Mouse (Mus musculus): Measurements from ENCODE around the gene Slc22a1. TPM values are rescaled to one million over a fixed set of nuclear protein-coding genes. Genes with fewer than 3 reads are reported as not detected.

The Slc22a1 gene
- polyA plus RNA-seq, 1 experiment, result not detected

GRCm38 (mm10) chr17:12664156-12664555, 11.5 kb downstream of the Slc22a1 start:
- no peak for TF ChIP-seq GATA1 (IDR thresholded peaks at IDR 0.05; ENCODE audit: low read length)

- no peak for TF ChIP-seq GATA1 (IDR thresholded peaks at IDR 0.05; ENCODE audit: low read length)
Measured at GRCm38 (mm10) chr17:12660572-12661260, 14.9 kb downstream of the Slc22a1 start.

- no peak for TF ChIP-seq GATA1 (IDR thresholded peaks at IDR 0.05; ENCODE audit: low read length)
Measured at GRCm38 (mm10) chr17:12659233-12659632, 16.4 kb downstream of the Slc22a1 start.

- no peak for TF ChIP-seq GATA1 (IDR thresholded peaks at IDR 0.05; ENCODE audit: low read length)
Measured at GRCm38 (mm10) chr17:12658784-12659183, 16.8 kb downstream of the Slc22a1 start.

- TF ChIP-seq GATA1 (IDR thresholded peaks at IDR 0.05; ENCODE audit: low read length), result no peak
Measured at GRCm38 (mm10) chr17:12655826-12656225, 19.8 kb downstream of the Slc22a1 start.

- no peak for TF ChIP-seq GATA1 (IDR thresholded peaks at IDR 0.05; ENCODE audit: low read length)
Measured at GRCm38 (mm10) chr17:12654061-12654460, 21.6 kb downstream of the Slc22a1 start.

GRCm38 (mm10) chr17:12652604-12653003, 23.0 kb downstream of the Slc22a1 start:
- no peak for TF ChIP-seq GATA1 (IDR thresholded peaks at IDR 0.05; ENCODE audit: low read length)

GRCm38 (mm10) chr17:12645461-12645860, 30.2 kb downstream of the Slc22a1 start:
- no peak for TF ChIP-seq GATA1 (IDR thresholded peaks at IDR 0.05; ENCODE audit: low read length)

GRCm38 (mm10) chr17:12641087-12641486, 34.5 kb downstream of the Slc22a1 start:
- TF ChIP-seq GATA1 (IDR thresholded peaks at IDR 0.05; ENCODE audit: low read length), result no peak

GRCm38 (mm10) chr17:12639585-12639984, 36.0 kb downstream of the Slc22a1 start:
- no peak for TF ChIP-seq GATA1 (IDR thresholded peaks at IDR 0.05; ENCODE audit: low read length)

- no peak for TF ChIP-seq GATA1 (IDR thresholded peaks at IDR 0.05; ENCODE audit: low read length)
Measured at GRCm38 (mm10) chr17:12634814-12635213, 40.8 kb downstream of the Slc22a1 start.

GRCm38 (mm10) chr17:12631771-12632600, 43.6 kb downstream of the Slc22a1 start:
- no peak for TF ChIP-seq GATA1 (IDR thresholded peaks at IDR 0.05; ENCODE audit: low read length)

GRCm38 (mm10) chr17:12630976-12631730, 44.5 kb downstream of the Slc22a1 start:
- TF ChIP-seq GATA1 (IDR thresholded peaks at IDR 0.05; ENCODE audit: low read length), result no peak

- TF ChIP-seq GATA1 (IDR thresholded peaks at IDR 0.05; ENCODE audit: low read length), result no peak
Measured at GRCm38 (mm10) chr17:12627983-12628382, 47.6 kb downstream of the Slc22a1 start.

GRCm38 (mm10) chr17:12619641-12620040, 56.0 kb downstream of the Slc22a1 start:
- no peak for TF ChIP-seq GATA1 (IDR thresholded peaks at IDR 0.05; ENCODE audit: low read length)

GRCm38 (mm10) chr17:12615429-12615828, 60.2 kb downstream of the Slc22a1 start:
- TF ChIP-seq GATA1 (IDR thresholded peaks at IDR 0.05; ENCODE audit: low read length), result no peak

All from G1E-ER4 (cell line).